Mouse (Mus musculus): Measurements from ENCODE around the gene Habp4. TPM values are rescaled to one million over a fixed set of nuclear protein-coding genes. Genes with fewer than 3 reads are reported as not detected.

The Habp4 gene
- total RNA-seq, 4 experiments from 2014 or later: 24.1 to 26.5 (median 25.0) TPM

GRCm38 (mm10) chr13:64178000-64178399 is 16.4 kb downstream of the Habp4 start:
- no peak for DNase-seq (ENCODE audit: low spot score in 2 of 2)

GRCm38 (mm10) chr13:64178746-64179652 is 17.4 kb downstream of the Habp4 start:
- DNase-seq (ENCODE audit: low spot score in 2 of 2): no peak

- no peak for DNase-seq (ENCODE audit: low spot score in 2 of 2)
Measured at GRCm38 (mm10) chr13:64180300-64180699, 18.7 kb downstream of the Habp4 start.

GRCm38 (mm10) chr13:64180888-64181287 is 19.3 kb downstream of the Habp4 start:
- DNase-seq (ENCODE audit: low spot score in 2 of 2): peak in 1 of 2 experiments; percentile 23

GRCm38 (mm10) chr13:64182091-64182490 is 20.5 kb downstream of the Habp4 start:
- no peak for DNase-seq (ENCODE audit: low spot score in 2 of 2)

GRCm38 (mm10) chr13:64183583-64183982 is 22.0 kb downstream of the Habp4 start:
- no peak for DNase-seq (ENCODE audit: low spot score in 2 of 2)

GRCm38 (mm10) chr13:64184361-64184760 is 22.7 kb downstream of the Habp4 start:
- DNase-seq (ENCODE audit: low spot score in 2 of 2): no peak

GRCm38 (mm10) chr13:64185176-64185575 is 23.6 kb downstream of the Habp4 start:
- DNase-seq (ENCODE audit: low spot score in 2 of 2): no peak

- no peak for DNase-seq (ENCODE audit: low spot score in 2 of 2)
Measured at GRCm38 (mm10) chr13:64185586-64185985, 24.0 kb downstream of the Habp4 start.

GRCm38 (mm10) chr13:64186516-64186915 is 24.9 kb downstream of the Habp4 start:
- DNase-seq (ENCODE audit: low spot score in 2 of 2): no peak

- DNase-seq (ENCODE audit: low spot score in 2 of 2): no peak
Measured at GRCm38 (mm10) chr13:64187065-64187464, 25.4 kb downstream of the Habp4 start.

- no peak for DNase-seq (ENCODE audit: low spot score in 2 of 2)
Measured at GRCm38 (mm10) chr13:64197899-64198298, 36.3 kb downstream of the Habp4 start.

- DNase-seq (ENCODE audit: low spot score in 2 of 2): no peak
Measured at GRCm38 (mm10) chr13:64198310-64198709, 36.7 kb downstream of the Habp4 start.

- no peak for DNase-seq (ENCODE audit: low spot score in 2 of 2)
Measured at GRCm38 (mm10) chr13:64200911-64201310, 39.3 kb downstream of the Habp4 start.

GRCm38 (mm10) chr13:64204726-64205125 is 43.1 kb downstream of the Habp4 start:
- DNase-seq (ENCODE audit: low spot score in 2 of 2): no peak

- no peak for DNase-seq (ENCODE audit: low spot score in 2 of 2)
Measured at GRCm38 (mm10) chr13:64205186-64205585, 43.6 kb downstream of the Habp4 start.

GRCm38 (mm10) chr13:64208146-64208545 is 46.5 kb downstream of the Habp4 start:
- no peak for DNase-seq (ENCODE audit: low spot score in 2 of 2)

- no peak for DNase-seq (ENCODE audit: low spot score in 2 of 2)
Measured at GRCm38 (mm10) chr13:64211995-64212603, 50.5 kb downstream of the Habp4 start.

GRCm38 (mm10) chr13:64214891-64215290 is 53.3 kb downstream of the Habp4 start:
- no peak for DNase-seq (ENCODE audit: low spot score in 2 of 2)

GRCm38 (mm10) chr13:64225738-64226137 is 64.1 kb downstream of the Habp4 start:
- no peak for DNase-seq (ENCODE audit: low spot score in 2 of 2)

- DNase-seq (ENCODE audit: low spot score in 2 of 2): no peak
Measured at GRCm38 (mm10) chr13:64226725-64227124, 65.1 kb downstream of the Habp4 start.

GRCm38 (mm10) chr13:64233139-64233538 is 71.5 kb downstream of the Habp4 start:
- DNase-seq (ENCODE audit: low spot score in 2 of 2): no peak
